Mouse (Mus musculus): ENCODE results near the gene Brd7. TPM values are rescaled to one million over a fixed set of nuclear protein-coding genes. Genes with fewer than 3 reads are reported as not detected.
A peak's percentile ranks its signal among the peaks of the same experiment; 100 is the strongest.

Gene Brd7
- polyA plus RNA-seq, 1 experiment from 2014 or later: 64.6 TPM

DNA sequence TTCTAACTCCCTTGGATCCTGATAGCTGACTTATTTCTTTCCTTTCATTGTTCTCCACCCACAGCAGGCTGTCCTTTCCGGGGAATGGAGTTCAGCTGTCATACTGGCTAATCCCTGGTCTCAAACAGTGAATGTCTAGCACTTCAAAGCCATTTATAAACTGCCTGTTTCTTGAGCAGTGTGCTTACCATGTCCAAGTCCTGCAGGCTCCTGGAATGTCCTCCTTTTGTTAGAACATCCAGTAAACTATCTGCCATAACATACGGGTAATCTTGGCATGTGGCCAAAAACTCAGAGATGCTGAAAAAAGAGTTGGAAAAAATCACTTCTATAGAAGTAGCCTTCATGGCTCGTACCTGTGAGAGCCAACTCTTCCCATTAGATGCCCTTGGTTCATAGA, 22.8 kb downstream of the Brd7 start:
- DNase-seq (ENCODE audit: low spot score): peak; percentile 43
- H3K4me3 ChIP-seq (replicated peaks; ENCODE audit: low read depth, low read length): no peak overlapping the region
- H3K4me2 ChIP-seq (ENCODE audit: low read length): no peak overlapping the region
- no peaks in the 10 kb centered on the region for H3K4me1 ChIP-seq (replicated peaks; ENCODE audit: insufficient read depth, low read length)
- peaks cover 55% of the 10 kb centered on the region for H3K36me3 ChIP-seq (ENCODE audit: insufficient read depth, low read length)
- no peak for ATAC-seq (replicated peaks; ENCODE audit: low FRiP score, low read depth)
- no peaks in the 10 kb centered on the region for H3K9me3 ChIP-seq (replicated peaks; ENCODE audit: low read length)
- no peak for TF ChIP-seq CTCF (IDR thresholded peaks at IDR 0.05; ENCODE audit: low read depth)
- no peak overlapping the region for H3K27ac ChIP-seq
- no peaks in the 10 kb centered on the region for H3K27me3 ChIP-seq (ENCODE audit: insufficient read depth, low read length)
- no peak overlapping the region for H3K9ac ChIP-seq (ENCODE audit: low read depth, low read length)
- WGBS: 61% methylated on average over 3 of the region's 3 CpGs

DNA sequence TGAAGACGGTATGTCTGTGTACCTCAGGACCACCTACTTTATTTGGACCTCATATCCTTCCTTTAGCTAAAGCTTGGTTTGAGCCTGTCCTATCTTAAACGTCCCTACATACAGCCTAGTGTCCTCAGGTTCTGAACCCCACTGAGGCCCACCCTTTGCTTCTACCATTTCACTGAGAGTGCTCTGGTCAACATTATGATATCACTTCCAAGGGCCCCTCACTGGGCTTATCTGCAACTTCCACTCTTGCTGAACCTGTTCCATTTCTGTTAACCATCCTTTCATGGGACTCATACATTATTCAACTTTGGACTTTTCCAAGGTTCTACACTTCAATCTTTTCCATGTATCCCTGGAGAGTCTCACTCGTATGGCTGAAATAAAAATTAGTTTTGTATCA, 27.0 kb downstream of the Brd7 start:
- ATAC-seq (replicated peaks; ENCODE audit: low FRiP score, low read depth) (no peak), DNase-seq (ENCODE audit: low spot score) (no peak)
- WGBS: 85% methylated on average over 3 of the region's 3 CpGs
- no peak for TF ChIP-seq CTCF (IDR thresholded peaks at IDR 0.05; ENCODE audit: low read depth)
- no peak overlapping the region for H3K4me2 ChIP-seq (ENCODE audit: low read length)
- H3K9ac ChIP-seq (ENCODE audit: low read depth, low read length): no peak overlapping the region
- H3K9me3 ChIP-seq (replicated peaks; ENCODE audit: low read length): no peaks in the 10 kb centered on the region
- no peak overlapping the region for H3K4me3 ChIP-seq (replicated peaks; ENCODE audit: low read depth, low read length)
- H3K4me1 ChIP-seq (replicated peaks; ENCODE audit: insufficient read depth, low read length): no peaks in the 10 kb centered on the region
- no peaks in the 10 kb centered on the region for H3K27me3 ChIP-seq (ENCODE audit: insufficient read depth, low read length)
- no peak overlapping the region for H3K27ac ChIP-seq
- H3K36me3 ChIP-seq (ENCODE audit: insufficient read depth, low read length): peaks cover 52% of the 10 kb centered on the region

DNA sequence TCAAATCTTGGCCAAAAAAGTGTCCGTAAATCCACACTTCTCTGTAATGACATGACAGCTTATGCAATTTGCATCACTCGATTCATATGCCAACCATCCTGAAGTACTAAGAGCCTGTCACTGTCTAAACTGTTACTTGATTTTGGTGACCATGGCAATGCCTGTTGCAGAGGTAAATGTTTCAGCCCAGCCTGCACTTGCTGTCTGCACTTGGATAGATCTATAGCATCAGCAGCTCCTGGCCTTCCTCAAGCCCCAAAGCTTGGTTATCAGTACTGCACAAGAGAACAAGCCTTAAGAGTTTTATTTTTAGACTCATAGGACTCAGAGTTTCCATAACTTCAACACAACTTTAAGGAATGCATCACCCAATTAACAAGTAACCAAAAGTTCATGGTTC, 27.6 kb downstream of the Brd7 start:
- Histone ChIP-seq H3K27ac (no peak overlapping the region), H3K27me3 (ENCODE audit: insufficient read depth, low read length) (no peaks in the 10 kb centered on the region), H3K9ac (ENCODE audit: low read depth, low read length) (no peak overlapping the region), H3K36me3 (ENCODE audit: insufficient read depth, low read length) (peaks cover 55% of the 10 kb centered on the region), H3K4me3 (replicated peaks; ENCODE audit: low read depth, low read length) (no peak overlapping the region), H3K9me3 (replicated peaks; ENCODE audit: low read length) (no peaks in the 10 kb centered on the region), H3K4me2 (ENCODE audit: low read length) (no peak overlapping the region), H3K4me1 (replicated peaks; ENCODE audit: insufficient read depth, low read length) (no peaks in the 10 kb centered on the region)
- no peak for TF ChIP-seq CTCF (IDR thresholded peaks at IDR 0.05; ENCODE audit: low read depth)
- ATAC-seq (replicated peaks; ENCODE audit: low FRiP score, low read depth) (no peak), DNase-seq (ENCODE audit: low spot score) (no peak)
- WGBS: 96% methylated on average over 2 of the region's 2 CpGs

DNA sequence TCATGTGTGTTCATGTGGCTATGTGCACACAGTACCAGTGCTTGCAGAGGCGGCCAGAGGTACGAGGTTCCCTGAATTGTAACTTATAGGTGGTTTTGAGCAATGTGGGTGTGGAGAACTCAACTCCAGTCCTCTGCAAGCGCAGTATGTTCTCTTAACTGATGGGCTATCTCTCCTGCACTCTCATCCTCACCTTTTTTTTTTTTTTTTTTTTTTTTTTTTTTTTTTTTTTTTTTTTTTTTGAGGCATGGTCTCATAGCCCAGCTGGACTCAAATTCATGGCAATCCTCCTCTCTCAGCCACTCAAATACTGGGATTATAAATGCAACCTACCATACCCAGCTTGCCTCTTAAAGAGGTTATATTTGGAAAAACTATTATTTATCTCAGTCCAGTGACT, 31.2 kb downstream of the Brd7 start:
- DNase-seq (ENCODE audit: low spot score) (no peak), ATAC-seq (replicated peaks; ENCODE audit: low FRiP score, low read depth) (no peak)
- H3K9me3 ChIP-seq (replicated peaks; ENCODE audit: low read length): no peaks in the 10 kb centered on the region
- no peak for TF ChIP-seq CTCF (IDR thresholded peaks at IDR 0.05; ENCODE audit: low read depth)
- WGBS: 94% methylated on average over 3 of the region's 3 CpGs
- H3K9ac ChIP-seq (ENCODE audit: low read depth, low read length): no peak overlapping the region
- no peak overlapping the region for H3K27ac ChIP-seq
- H3K27me3 ChIP-seq (ENCODE audit: insufficient read depth, low read length): no peaks in the 10 kb centered on the region
- H3K36me3 ChIP-seq (ENCODE audit: insufficient read depth, low read length): peaks cover 67% of the 10 kb centered on the region
- H3K4me3 ChIP-seq (replicated peaks; ENCODE audit: low read depth, low read length): no peak overlapping the region
- H3K4me1 ChIP-seq (replicated peaks; ENCODE audit: insufficient read depth, low read length): no peaks in the 10 kb centered on the region
- no peak overlapping the region for H3K4me2 ChIP-seq (ENCODE audit: low read length)

DNA sequence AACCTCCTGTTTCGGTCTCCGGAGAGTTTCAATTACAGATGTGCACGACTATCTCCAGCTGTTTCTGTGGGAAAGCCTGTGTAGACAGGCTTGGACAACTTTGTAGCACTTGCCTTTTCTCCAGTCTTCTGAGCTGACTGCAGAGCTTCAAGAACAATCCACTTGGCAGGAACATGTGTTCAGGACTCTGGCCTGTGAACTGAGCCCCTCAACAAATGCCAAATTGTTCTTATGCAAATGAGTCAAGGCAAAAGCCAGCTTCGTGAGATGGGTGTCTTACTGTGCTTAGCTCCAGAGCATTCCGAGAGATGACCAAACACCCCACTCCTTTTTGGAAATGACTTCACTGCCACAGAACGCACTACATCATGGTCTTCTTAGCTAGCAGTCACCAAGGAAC, 33.3 kb downstream of the Brd7 start:
- H3K36me3 ChIP-seq (ENCODE audit: insufficient read depth, low read length): peaks cover 61% of the 10 kb centered on the region
- no peak overlapping the region for H3K27ac ChIP-seq
- no peak for DNase-seq (ENCODE audit: low spot score)
- no peak for TF ChIP-seq CTCF (IDR thresholded peaks at IDR 0.05; ENCODE audit: low read depth)
- no peak overlapping the region for H3K4me2 ChIP-seq (ENCODE audit: low read length)
- H3K4me1 ChIP-seq (replicated peaks; ENCODE audit: insufficient read depth, low read length): no peaks in the 10 kb centered on the region
- 76% methylated on average over 6 of the region's 6 CpGs for WGBS
- H3K9me3 ChIP-seq (replicated peaks; ENCODE audit: low read length): no peaks in the 10 kb centered on the region
- H3K4me3 ChIP-seq (replicated peaks; ENCODE audit: low read depth, low read length): no peak overlapping the region
- no peak overlapping the region for H3K9ac ChIP-seq (ENCODE audit: low read depth, low read length)
- ATAC-seq (replicated peaks; ENCODE audit: low FRiP score, low read depth): no peak
- no peaks in the 10 kb centered on the region for H3K27me3 ChIP-seq (ENCODE audit: insufficient read depth, low read length)

DNA sequence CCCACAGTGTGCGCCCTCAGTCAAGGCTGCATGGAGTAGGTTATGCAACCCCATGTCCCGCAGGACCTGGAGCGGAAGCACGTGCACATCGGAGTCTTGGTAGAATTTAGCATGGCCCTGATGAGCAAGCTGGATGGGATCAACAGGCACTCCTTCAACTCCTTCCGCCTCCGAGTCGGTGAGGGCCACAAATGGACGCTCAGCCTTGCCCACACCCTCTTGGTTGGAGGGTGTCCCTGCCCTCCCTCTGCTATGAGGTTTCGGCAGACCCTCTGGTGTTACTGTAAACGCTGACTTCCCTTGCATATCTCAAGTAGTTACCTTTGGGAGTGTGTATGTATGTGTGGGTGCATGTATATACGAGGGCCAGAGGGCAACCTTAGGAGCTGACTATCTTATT, 35.7 kb downstream of the Brd7 start:
- ATAC-seq (replicated peaks; ENCODE audit: low FRiP score, low read depth) (no peak), DNase-seq (ENCODE audit: low spot score) (no peak)
- TF ChIP-seq CTCF (IDR thresholded peaks at IDR 0.05; ENCODE audit: low read depth): no peak
- Histone ChIP-seq H3K36me3 (ENCODE audit: insufficient read depth, low read length) (peaks cover 43% of the 10 kb centered on the region), H3K27me3 (ENCODE audit: insufficient read depth, low read length) (no peaks in the 10 kb centered on the region), H3K27ac (no peak overlapping the region), H3K4me3 (replicated peaks; ENCODE audit: low read depth, low read length) (no peak overlapping the region), H3K4me2 (ENCODE audit: low read length) (no peak overlapping the region), H3K9me3 (replicated peaks; ENCODE audit: low read length) (no peaks in the 10 kb centered on the region), H3K9ac (ENCODE audit: low read depth, low read length) (no peak overlapping the region), H3K4me1 (replicated peaks; ENCODE audit: insufficient read depth, low read length) (no peaks in the 10 kb centered on the region)
- WGBS: 95% methylated on average over 12 of the region's 12 CpGs

DNA sequence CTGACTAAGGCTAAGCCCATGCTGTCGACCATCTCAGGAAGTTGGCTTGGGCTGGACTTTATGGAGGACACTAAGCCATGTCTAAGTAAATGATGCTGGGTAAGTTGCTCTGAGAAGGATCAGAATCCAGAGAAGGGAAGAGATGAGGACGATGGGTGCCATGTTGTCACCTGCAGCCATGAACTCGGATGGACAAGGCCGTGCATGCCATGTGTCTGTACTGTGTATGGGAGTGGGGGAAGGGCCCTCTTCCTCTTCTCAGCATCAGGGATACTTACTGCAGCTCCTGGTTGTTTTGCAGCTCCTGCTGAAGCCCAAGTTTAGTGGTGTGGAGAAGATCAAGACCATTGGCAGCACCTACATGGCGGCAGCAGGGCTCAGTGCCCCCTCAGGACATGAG, 36.2 kb downstream of the Brd7 start:
- Histone ChIP-seq H3K36me3 (ENCODE audit: insufficient read depth, low read length) (peaks cover 43% of the 10 kb centered on the region), H3K9me3 (replicated peaks; ENCODE audit: low read length) (no peaks in the 10 kb centered on the region), H3K27ac (no peak overlapping the region), H3K27me3 (ENCODE audit: insufficient read depth, low read length) (no peaks in the 10 kb centered on the region), H3K4me1 (replicated peaks; ENCODE audit: insufficient read depth, low read length) (no peaks in the 10 kb centered on the region), H3K4me3 (replicated peaks; ENCODE audit: low read depth, low read length) (no peak overlapping the region), H3K9ac (ENCODE audit: low read depth, low read length) (no peak overlapping the region), H3K4me2 (ENCODE audit: low read length) (no peak overlapping the region)
- TF ChIP-seq CTCF (IDR thresholded peaks at IDR 0.05; ENCODE audit: low read depth): no peak
- 89% methylated on average over 5 of the region's 5 CpGs for WGBS
- ATAC-seq (replicated peaks; ENCODE audit: low FRiP score, low read depth): no peak
- no peak for DNase-seq (ENCODE audit: low spot score)

Measured in kidney, postnatal 0 days (tissue).